Mouse (Mus musculus) megakaryocyte, embryonic 14.5 days (primary cell): ENCODE measurements at regions not wholly inside any gene's neighbourhood (a gene's known extent, or its start where the extent isn't known, plus 50 kb on each side); places are given as distances from the start of the nearest gene placed in this dataset.

Experiments used
- H3K27me3 ChIP-seq: replicated peaks from 2 replicates; pipeline ENCODE3; 2012; ENCODE audit warnings: inconsistent platforms
- H3K36me3 ChIP-seq: replicated peaks from 2 replicates; pipeline ENCODE3; 2012; ENCODE audit warnings: low read length, inconsistent platforms, mixed read lengths
- H3K4me1 ChIP-seq: 2 replicates; pipeline ENCODE4 v1.6.1; 2012; ENCODE audit warnings: inconsistent platforms
- H3K4me3 ChIP-seq: replicated peaks from 2 replicates; pipeline ENCODE3; 2012; ENCODE audit warnings: moderate library complexity, mild to moderate bottlenecking, inconsistent platforms
- H3K9me3 ChIP-seq: 2 replicates; pipeline ENCODE4 v1.6.1; 2012; ENCODE audit warnings: inconsistent platforms
- FLI1 ChIP-seq: IDR thresholded peaks from 2 replicates; pipeline ENCODE4 v1.6.1; 2012; ENCODE audit warnings: low read length, inconsistent platforms, mixed read lengths
- GATA1 ChIP-seq: IDR thresholded peaks from 3 replicates; pipeline ENCODE4 v1.6.1; 2012; ENCODE audit warnings: mixed read lengths, low read length, inconsistent platforms, borderline replicate concordance

- Histone ChIP-seq H3K4me3 (no peak overlapping the region), H3K9me3 (0 out of 2 replicates have a peak, but pooled peaks cover 3% of the 10 kb centered on the region), H3K36me3 (no peaks in the 10 kb centered on the region), H3K27me3 (no peaks in the 10 kb centered on the region), H3K4me1 (no peaks in the 10 kb centered on the region)
- TF ChIP-seq GATA1 (no peak), FLI1 (no peak)
Measured at GRCm38 (mm10) chr13:90497573-90497972, 407.6 kb downstream of the Atp6ap1l start.

DNA sequence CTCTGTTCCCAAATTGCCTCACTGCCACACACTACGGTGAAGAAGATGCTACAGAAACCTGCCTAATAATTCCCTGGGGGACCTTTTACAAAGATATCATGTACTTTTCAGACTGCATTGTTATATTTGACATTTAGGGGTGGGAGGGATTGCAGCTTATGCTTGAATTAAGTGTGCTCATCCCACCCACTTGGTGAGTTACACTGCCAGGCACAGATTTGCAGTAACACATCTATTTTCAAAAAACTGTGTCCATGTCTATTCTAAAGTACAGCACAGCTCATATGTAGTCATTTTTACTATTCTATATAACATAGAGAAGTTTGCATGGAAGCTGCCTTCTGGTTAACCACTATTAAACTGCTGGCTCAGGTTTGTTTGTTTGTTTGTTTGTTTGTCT is 404.3 kb upstream of the Xrcc4 start:
- Histone ChIP-seq H3K27me3 (no peaks in the 10 kb centered on the region), H3K4me1 (no peaks in the 10 kb centered on the region), H3K9me3 (peaks cover 10% of the 10 kb centered on the region; the same call in 1 of the 2 replicates), H3K36me3 (no peaks in the 10 kb centered on the region), H3K4me3 (no peak overlapping the region)
- TF ChIP-seq FLI1 (no peak), GATA1 (no peak)

DNA sequence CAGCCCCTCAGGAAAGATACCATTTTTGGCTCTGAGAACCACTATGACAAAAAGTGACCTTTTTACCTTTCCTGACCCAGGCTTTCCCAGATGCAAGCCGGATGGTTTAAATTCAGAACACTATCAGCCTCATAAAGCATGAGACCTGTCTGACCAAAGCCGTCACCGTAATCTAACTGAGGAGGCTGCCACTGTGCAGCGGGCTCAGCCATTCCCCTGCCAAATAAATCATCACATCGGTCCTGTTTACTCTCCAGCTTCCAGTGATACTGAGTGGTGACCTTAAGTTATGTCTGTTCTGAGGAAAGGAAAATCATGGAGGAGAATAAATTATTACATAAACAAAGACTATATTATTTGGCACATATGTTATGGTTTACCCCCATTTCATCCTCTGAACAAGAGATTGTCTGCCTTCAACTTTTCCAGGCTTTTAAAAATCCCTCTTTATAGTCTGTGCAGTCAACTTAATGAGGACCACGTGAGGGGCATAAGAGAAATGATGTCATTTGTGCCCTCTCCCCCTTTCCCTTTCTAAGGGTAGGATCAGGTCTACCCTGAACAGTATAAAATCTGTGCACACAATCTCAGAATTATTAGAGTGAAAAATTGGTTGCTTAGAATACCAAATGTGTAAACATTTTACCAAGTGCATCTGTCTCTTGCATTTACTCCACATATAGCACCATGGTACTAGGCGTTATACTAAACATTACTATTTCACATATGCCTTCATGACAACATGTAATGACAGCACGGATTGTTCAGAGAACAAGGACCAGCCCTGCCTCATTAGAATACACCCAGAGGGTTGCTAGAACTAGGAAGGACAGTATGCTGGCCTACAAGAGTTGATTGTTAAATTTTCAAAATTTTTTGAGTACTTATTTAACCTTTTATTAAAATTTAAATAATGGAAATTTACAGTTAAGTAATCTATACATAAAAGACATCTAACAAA is 401.9 kb upstream of the Xrcc4 start:
- H3K4me1 ChIP-seq: no peaks in the 10 kb centered on the region
- TF ChIP-seq FLI1 (no peak), GATA1 (no peak)

DNA sequence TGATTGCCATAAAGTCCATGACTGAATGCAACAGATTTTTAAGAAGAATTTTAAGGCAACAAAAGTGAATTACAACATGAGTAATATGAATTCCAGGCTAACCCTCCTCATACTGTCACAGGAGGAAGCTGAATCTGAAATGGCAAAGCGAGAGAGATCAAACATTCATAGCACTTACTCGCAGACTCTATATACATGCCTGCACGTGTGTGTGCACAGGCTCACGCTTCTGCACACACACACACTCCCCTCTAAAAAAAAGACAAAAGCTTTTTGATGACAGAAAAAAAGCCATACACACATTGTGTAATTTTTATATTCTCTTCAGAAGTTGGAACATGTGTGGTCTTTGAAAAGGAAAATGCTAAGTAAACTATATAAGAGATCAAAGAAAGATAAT is 391.1 kb upstream of the Xrcc4 start:
- Histone ChIP-seq H3K4me1 (no peaks in the 10 kb centered on the region), H3K27me3 (no peaks in the 10 kb centered on the region), H3K4me3 (no peak overlapping the region), H3K36me3 (no peaks in the 10 kb centered on the region), H3K9me3 (no peaks in the 10 kb centered on the region)
- TF ChIP-seq FLI1 (no peak), GATA1 (no peak)

More for the DNA sequence above, 401.9 kb upstream of the Xrcc4 start:
- no peak overlapping the region for H3K4me3 ChIP-seq
- no peaks in the 10 kb centered on the region for H3K36me3 ChIP-seq
- H3K27me3 ChIP-seq: no peaks in the 10 kb centered on the region
- H3K9me3 ChIP-seq: peaks cover 10% of the 10 kb centered on the region; the same call in 1 of the 2 replicates

DNA sequence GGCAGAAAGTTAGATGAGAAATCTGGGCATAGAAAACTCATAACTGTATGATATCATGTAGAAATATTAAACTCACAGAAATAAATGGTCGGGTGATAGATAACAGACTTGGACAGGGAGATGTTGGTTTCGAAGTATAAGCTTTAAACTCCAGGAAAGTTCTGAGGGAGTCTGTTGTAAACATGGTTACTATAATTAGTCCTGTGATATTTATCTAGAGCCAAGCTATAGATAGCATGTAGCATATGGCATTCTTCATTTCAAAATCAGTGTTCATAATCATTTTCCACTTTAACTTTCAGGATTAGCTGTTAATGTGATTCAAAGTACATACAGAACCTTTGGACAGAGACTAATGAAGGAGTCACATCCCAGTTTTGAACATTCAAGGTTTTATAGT is 387.5 kb upstream of the Xrcc4 start:
- Histone ChIP-seq H3K4me3 (no peak overlapping the region), H3K4me1 (no peaks in the 10 kb centered on the region), H3K9me3 (0 out of 2 replicates have a peak, but pooled peaks cover 2% of the 10 kb centered on the region)

GRCm38 (mm10) chr13:90474507-90474906 is 385.1 kb upstream of the Xrcc4 start:
- Histone ChIP-seq H3K9me3 (0 out of 2 replicates have a peak, but pooled peaks cover 3% of the 10 kb centered on the region), H3K27me3 (no peaks in the 10 kb centered on the region), H3K4me1 (no peaks in the 10 kb centered on the region), H3K4me3 (no peak overlapping the region), H3K36me3 (no peaks in the 10 kb centered on the region)
- TF ChIP-seq FLI1 (no peak), GATA1 (no peak)

More for the DNA sequence above, 387.5 kb upstream of the Xrcc4 start:
- TF ChIP-seq GATA1 (no peak), FLI1 (no peak)
- Histone ChIP-seq H3K27me3 (no peaks in the 10 kb centered on the region), H3K36me3 (no peaks in the 10 kb centered on the region)

DNA sequence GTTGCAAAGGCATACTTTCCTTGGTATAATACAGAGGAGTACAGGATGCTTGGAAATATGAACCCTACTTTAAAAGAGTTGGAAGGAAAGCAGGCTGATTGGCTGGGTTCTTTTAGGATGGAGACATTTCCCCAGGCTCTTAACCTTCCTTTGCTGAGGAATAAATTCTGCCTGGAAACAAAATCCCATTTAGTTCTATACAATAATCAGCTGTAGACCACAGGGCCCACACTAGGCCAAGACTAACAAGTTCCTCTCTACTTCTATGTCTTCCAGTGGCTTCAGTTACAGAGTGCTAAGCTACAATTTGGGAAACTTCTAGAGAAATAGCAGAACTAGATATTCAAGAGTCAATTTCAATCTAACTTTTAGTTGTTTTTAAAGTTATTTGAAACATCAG is 384.6 kb upstream of the Xrcc4 start:
- H3K4me3 ChIP-seq: no peak overlapping the region
- no peaks in the 10 kb centered on the region for H3K27me3 ChIP-seq
- H3K36me3 ChIP-seq: no peaks in the 10 kb centered on the region
- no peaks in the 10 kb centered on the region for H3K4me1 ChIP-seq
- H3K9me3 ChIP-seq: 0 out of 2 replicates have a peak, but pooled peaks cover 3% of the 10 kb centered on the region
- TF ChIP-seq GATA1 (no peak), FLI1 (no peak)

GRCm38 (mm10) chr13:90473041-90473825 is 383.8 kb upstream of the Xrcc4 start:
- no peaks in the 10 kb centered on the region for H3K4me1 ChIP-seq
- H3K4me3 ChIP-seq: no peak overlapping the region
- TF ChIP-seq GATA1: no peak
- no peak for TF ChIP-seq FLI1
- 0 out of 2 replicates have a peak, but pooled peaks cover 3% of the 10 kb centered on the region for H3K9me3 ChIP-seq
- H3K27me3 ChIP-seq: no peaks in the 10 kb centered on the region
- H3K36me3 ChIP-seq: no peaks in the 10 kb centered on the region

DNA sequence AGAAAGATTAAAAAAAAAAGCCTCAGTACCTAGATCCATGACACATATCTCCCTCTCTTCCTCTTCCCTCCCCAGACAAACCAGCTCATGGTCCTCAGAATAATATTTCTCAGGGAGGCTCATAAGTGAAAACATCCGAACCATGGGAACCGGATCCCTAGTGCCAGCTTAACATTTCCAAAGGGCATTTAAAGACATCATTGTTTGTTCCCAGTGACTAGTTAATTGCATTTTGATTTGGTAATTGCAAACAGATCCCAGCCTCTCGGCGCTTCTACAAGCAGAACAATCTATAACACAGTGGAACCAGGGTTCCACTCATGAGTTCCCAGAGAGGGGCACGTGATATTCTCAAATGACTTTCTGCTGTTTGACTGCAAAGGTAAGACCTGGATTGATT is 376.7 kb upstream of the Xrcc4 start:
- no peaks in the 10 kb centered on the region for H3K27me3 ChIP-seq
- H3K36me3 ChIP-seq: no peaks in the 10 kb centered on the region
- peaks cover 4% of the 10 kb centered on the region; the same call in 1 of the 2 replicates for H3K9me3 ChIP-seq
- no peaks in the 10 kb centered on the region for H3K4me1 ChIP-seq
- no peak for TF ChIP-seq GATA1
- no peak for TF ChIP-seq FLI1
- no peak overlapping the region for H3K4me3 ChIP-seq
